Mouse (Mus musculus): Measurements from ENCODE around the gene Zc3h6.

- TF ChIP-seq MAFK (IDR thresholded peaks at IDR 0.05; ENCODE audit: insufficient read depth, low read depth, low read length) (no peak), HCFC1 (IDR thresholded peaks at IDR 0.05; ENCODE audit: borderline replicate concordance, insufficient read depth, low read length) (no peak), ZC3H11A (IDR thresholded peaks at IDR 0.05; ENCODE audit: borderline replicate concordance, low read depth, low read length) (no peak), ZNF384 (IDR thresholded peaks at IDR 0.05; ENCODE audit: low read depth, low read length) (no peak), CHD2 (IDR thresholded peaks at IDR 0.05; ENCODE audit: low read depth, low read length) (no peak)
Measured at GRCm38 (mm10) chr2:128968475-128969083, 1.4 kb downstream of the Zc3h6 start.
